Mouse (Mus musculus) CH12.LX (cell line): ENCODE measurements around the gene BC049715. TPM values are rescaled to one million over a fixed set of nuclear protein-coding genes. Genes with fewer than 3 reads are reported as not detected.

Experiments
- DNase-seq: peaks from one replicate; pipeline ENCODE4 v3.0.0-alpha.2; 2013; ENCODE audit errors: extremely low read depth
- H3K27ac ChIP-seq: 2 replicates; pipeline ENCODE4 v1.5.1; 2012; ENCODE audit warnings: low read depth, mild to moderate bottlenecking, control low read depth, moderate library complexity; ENCODE audit not compliant: insufficient read depth
- H3K27me3 ChIP-seq: replicated peaks from 2 replicates; pipeline ENCODE3; 2012; ENCODE audit warnings: inconsistent platforms
- H3K36me3 ChIP-seq, 2 experiments: replicated peaks in 1 of 2; 2 replicates each; pipeline versions ENCODE3 to v1.6.1; 2012; ENCODE audit warnings: inconsistent platforms in 1 of 2, low read length in 1 of 2, mild to moderate bottlenecking in 1 of 2, mixed read lengths in 1 of 2, moderate library complexity in 1 of 2; ENCODE audit not compliant: control insufficient read depth in 1 of 2, insufficient read depth in 1 of 2
- H3K4me1 ChIP-seq, 2 experiments: 2 replicates each; pipeline ENCODE4 v1.6.1; 2012; ENCODE audit warnings: inconsistent platforms in 1 of 2, moderate library complexity in 1 of 2; ENCODE audit not compliant: insufficient read depth in 2 of 2, control insufficient read depth in 1 of 2
- H3K4me2 ChIP-seq: 2 replicates; pipeline ENCODE4 v1.6.1; 2012; ENCODE audit warnings: low read depth, mild to moderate bottlenecking, control low read depth; ENCODE audit not compliant: poor library complexity, insufficient read depth, severe bottlenecking
- H3K4me3 ChIP-seq, 3 experiments: fragments of 150-350 bp in 1 of 3; sonication (generic) in 1 of 3; replicated peaks in 1 of 3; 2 replicates each; pipeline versions ENCODE3 to v1.5.1; 2011 to 2012; ENCODE audit warnings: low read depth in 2 of 3, low read length in 2 of 3, mild to moderate bottlenecking in 2 of 3, moderate library complexity in 2 of 3, control low read depth in 1 of 3, improper control_type of control experiment in 1 of 3, inconsistent platforms in 1 of 3, mixed read lengths in 1 of 3; ENCODE audit not compliant: poor library complexity in 1 of 3
- H3K79me2 ChIP-seq: replicated peaks from 2 replicates; pipeline ENCODE4 v1.6.1; 2012; ENCODE audit warnings: mild to moderate bottlenecking, moderate library complexity; ENCODE audit not compliant: control insufficient read depth, poor library complexity, insufficient read depth, severe bottlenecking; ENCODE audit errors: extremely low read depth
- H3K9ac ChIP-seq: 2 replicates; pipeline ENCODE4 v1.6.1; 2012; ENCODE audit warnings: low read depth, mild to moderate bottlenecking, control low read depth, moderate library complexity; ENCODE audit not compliant: insufficient read depth
- H3K9me3 ChIP-seq: replicated peaks from 2 replicates; pipeline ENCODE3; 2012; ENCODE audit warnings: low read length, inconsistent platforms, mixed read lengths
- BHLHE40 ChIP-seq: IDR thresholded peaks from 2 replicates; pipeline ENCODE4 v1.6.1; 2011; ENCODE audit warnings: mild to moderate bottlenecking, low read depth, low read length, improper control_type of control experiment
- CHD1 ChIP-seq: IDR thresholded peaks from 2 replicates; pipeline ENCODE4 v1.6.1; 2012; ENCODE audit warnings: low read depth, low read length, improper control_type of control experiment, inconsistent platforms
- CTCF ChIP-seq, 2 experiments: IDR thresholded peaks in 1 of 2; conservative IDR thresholded peaks in 1 of 2; 2 replicates each; pipeline ENCODE4 v1.5.1; 2011 to 2012; ENCODE audit warnings: low read depth in 2 of 2, low read length in 2 of 2, improper control_type of control experiment in 1 of 2, inconsistent platforms in 1 of 2, mild to moderate bottlenecking in 1 of 2, moderate library complexity in 1 of 2
- E2F4 ChIP-seq: IDR thresholded peaks from 2 replicates; pipeline ENCODE4 v1.6.1; 2011; ENCODE audit warnings: low read depth, low read length, improper control_type of control experiment; ENCODE audit not compliant: insufficient replicate concordance
- ELF1 ChIP-seq: IDR thresholded peaks from 2 replicates; pipeline ENCODE4 v1.6.1; 2014; ENCODE audit warnings: low read depth, mild to moderate bottlenecking, inconsistent platforms, low read length, improper control_type of control experiment
- EP300 ChIP-seq: IDR thresholded peaks from 2 replicates; pipeline ENCODE4 v1.6.1; 2011; ENCODE audit warnings: low read length, improper control_type of control experiment
- HCFC1 ChIP-seq: IDR thresholded peaks from 2 replicates; pipeline ENCODE4 v1.6.1; 2012; ENCODE audit warnings: low read depth, mild to moderate bottlenecking, inconsistent platforms, low read length, improper control_type of control experiment
- IRF4 ChIP-seq: IDR thresholded peaks from 2 replicates; pipeline ENCODE4 v1.6.1; 2014; ENCODE audit warnings: low read depth, mild to moderate bottlenecking, inconsistent platforms, low read length, improper control_type of control experiment
- JUND ChIP-seq: conservative IDR thresholded peaks from 2 replicates; pipeline ENCODE4 v1.6.1; 2011; ENCODE audit warnings: low read depth, low read length, improper control_type of control experiment
- MAX ChIP-seq: IDR thresholded peaks from 2 replicates; pipeline ENCODE4 v1.6.1; 2011; ENCODE audit warnings: low read length, improper control_type of control experiment
- MAZ ChIP-seq: IDR thresholded peaks from 2 replicates; pipeline ENCODE4 v1.6.1; 2012; ENCODE audit warnings: low read depth, mild to moderate bottlenecking, inconsistent platforms, low read length, improper control_type of control experiment, moderate library complexity
- MXI1 ChIP-seq: IDR thresholded peaks from 2 replicates; pipeline ENCODE4 v1.6.1; 2011; ENCODE audit warnings: mild to moderate bottlenecking, low read depth, low read length, improper control_type of control experiment
- POLR2A ChIP-seq: IDR thresholded peaks from 2 replicates; pipeline ENCODE4 v1.6.1; 2011; ENCODE audit warnings: low read depth, mild to moderate bottlenecking, improper control_type of control experiment, low read length
- RAD21 ChIP-seq: IDR thresholded peaks from 2 replicates; pipeline ENCODE4 v1.6.1; 2011; ENCODE audit warnings: low read depth, mild to moderate bottlenecking, low read length, improper control_type of control experiment, moderate library complexity
- RCOR1 ChIP-seq: conservative IDR thresholded peaks from 2 replicates; pipeline ENCODE4 v1.6.1; 2012; ENCODE audit warnings: low read depth, mild to moderate bottlenecking, inconsistent platforms, low read length, improper control_type of control experiment
- TBP ChIP-seq: conservative IDR thresholded peaks from 2 replicates; pipeline ENCODE4 v1.6.1; 2011; ENCODE audit warnings: low read depth, low read length, improper control_type of control experiment
- UBTF ChIP-seq: IDR thresholded peaks from 2 replicates; pipeline ENCODE4 v1.6.1; 2012; ENCODE audit warnings: low read depth, mild to moderate bottlenecking, inconsistent platforms, low read length, improper control_type of control experiment, moderate library complexity
- ZNF384 ChIP-seq: IDR thresholded peaks from 2 replicates; pipeline ENCODE4 v1.6.1; 2012; ENCODE audit warnings: low read depth, low read length, improper control_type of control experiment, inconsistent platforms
- dilution Hi-C: fragments of 300-500 bp; cut with MboI; formaldehyde crosslinking; loops from 2 replicates; pipeline ENCODE4 v1.14.3; 2020; ENCODE audit warnings: low sequenced_read_pairs; ENCODE audit not compliant: extremely low pct_unique_long_range_greater_than_20kb, extremely low pct_ligation_motif_present
- in situ Hi-C: fragments of 300-500 bp; cut with MboI; formaldehyde crosslinking; loops from 3 replicates; pipeline ENCODE4 v1.14.3; 2019; ENCODE audit warnings: low sequenced_read_pairs, low pct_ligation_motif_present, low pct_unique_long_range_greater_than_20kb, mixed read lengths
- polyA plus RNA-seq: library from polyadenylated mRNA; unstranded; fragments of >175 nt; gene quantifications from 2 replicates; pipeline ENCODE4 v1.2.1, GENCODE M21; 2012; ENCODE audit warnings: low read depth; ENCODE audit not compliant: insufficient read length
- total RNA-seq, 2 experiments: library from RNA; depleted of rRNA; stranded (reverse); fragments of 300-350 nt in 1 of 2; fragments of >200 nt in 1 of 2; gene quantifications; 2 replicates each; pipeline ENCODE4 v1.2.3; 2012 to 2014

The BC049715 gene
- total and polyA plus RNA-seq, 3 experiments = 8.8 to 13.5 (median 9.9) TPM

DNA sequence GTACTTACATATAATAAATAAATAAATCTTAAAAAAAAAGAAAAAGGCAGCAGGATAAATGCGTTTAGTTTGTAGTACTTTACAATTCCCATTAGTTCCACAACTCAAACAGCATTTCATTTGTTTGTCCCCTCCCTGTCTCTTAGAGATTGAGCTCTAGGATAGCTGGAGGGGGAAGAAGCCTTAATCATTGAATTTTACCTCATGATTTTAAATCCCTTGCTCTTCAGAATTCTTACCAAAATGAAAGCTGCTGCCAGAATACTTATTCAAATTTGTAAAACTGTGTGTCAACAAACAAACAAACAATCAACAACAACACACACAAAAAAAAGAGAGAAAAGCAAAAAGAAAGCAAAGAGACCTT, 22.0 kb upstream of the BC049715 start:
- H3K27me3 ChIP-seq = no peaks in the 10 kb centered on the region
- in situ Hi-C loops = no loop called here

DNA sequence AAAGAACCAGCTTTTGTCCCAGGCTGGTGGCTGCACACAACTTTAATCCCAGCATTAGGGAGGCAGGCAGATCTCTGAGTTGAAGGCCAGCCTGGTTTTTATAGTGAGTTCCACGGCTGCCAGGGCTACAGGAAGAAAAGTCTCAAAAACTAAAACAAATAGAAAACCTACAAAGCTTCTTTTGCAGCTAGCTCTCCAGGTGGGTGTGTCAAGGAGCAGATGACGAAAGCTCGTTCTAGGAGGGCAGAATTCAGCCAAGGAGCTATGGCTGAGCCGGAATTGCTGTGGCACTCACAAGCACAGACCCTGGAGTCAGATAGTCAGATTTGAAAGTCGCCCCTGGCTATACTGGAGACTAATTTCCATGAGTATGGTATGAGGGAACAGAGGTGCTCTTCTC, 20.6 kb upstream of the BC049715 start:
- peaks cover 6 to 54% of the 10 kb centered on the region in 2 experiments for H3K4me1 ChIP-seq
- no peak overlapping the region for H3K4me3 ChIP-seq
- in situ Hi-C loops = no loop called here
- no peak overlapping the region for H3K4me2 ChIP-seq
- no peaks in the 10 kb centered on the region for H3K27me3 ChIP-seq
- DNase-seq = no peak
- H3K9ac ChIP-seq = no peak overlapping the region
- H3K79me2 ChIP-seq = peaks cover 30% of the 10 kb centered on the region
- H3K36me3 ChIP-seq = peaks cover 4 to 14% of the 10 kb centered on the region in 2 experiments
- no peak overlapping the region for H3K27ac ChIP-seq
- no peaks in the 10 kb centered on the region for H3K9me3 ChIP-seq
- dilution Hi-C loops = no loop called here
- no peak for TF ChIP-seq EP300
- TF ChIP-seq IRF4 = no peak
- TF ChIP-seq BHLHE40 = no peak
- TF ChIP-seq MXI1 = no peak
- TF ChIP-seq JUND = no peak
- no peak for TF ChIP-seq TBP
- TF ChIP-seq CHD1 = no peak
- TF ChIP-seq UBTF = no peak
- TF ChIP-seq RCOR1 = no peak
- TF ChIP-seq MAX = no peak
- no peak for TF ChIP-seq E2F4
- TF ChIP-seq ELF1 = no peak
- TF ChIP-seq HCFC1 = no peak

More for the DNA sequence above, 22.0 kb upstream of the BC049715 start:
- Histone ChIP-seq H3K9me3 (no peaks in the 10 kb centered on the region), H3K9ac (no peak overlapping the region), H3K27ac (no peak overlapping the region), H3K36me3 (peaks cover 3 to 5% of the 10 kb centered on the region in 2 experiments), H3K4me2 (peak overlapping the region; percentile 34; the same call in 1 of the 2 replicates), H3K4me1 (peaks cover 6 to 43% of the 10 kb centered on the region in 2 experiments), H3K4me3 (no peak overlapping the region), H3K79me2 (peaks cover 21% of the 10 kb centered on the region)
- DNase-seq = no peak
- dilution Hi-C loops = no loop called here
- no peak for TF ChIP-seq MAX
- TF ChIP-seq RAD21 = no peak
- TF ChIP-seq MXI1 = no peak
- TF ChIP-seq CTCF (conservative IDR thresholded peaks at IDR 0.05 in 1 of 2, IDR thresholded peaks at IDR 0.05 in 1 of 2; ENCODE audit: low read depth in 2 of 2, low read length in 2 of 2) = no peak
- TF ChIP-seq MAZ = no peak
- TF ChIP-seq POLR2A = no peak
- TF ChIP-seq ZNF384 = peak; percentile 24; the same call in 1 of the 2 replicates
